ENCODE assay signal across 11 mouse cellular contexts in the genomic region with DNA sequence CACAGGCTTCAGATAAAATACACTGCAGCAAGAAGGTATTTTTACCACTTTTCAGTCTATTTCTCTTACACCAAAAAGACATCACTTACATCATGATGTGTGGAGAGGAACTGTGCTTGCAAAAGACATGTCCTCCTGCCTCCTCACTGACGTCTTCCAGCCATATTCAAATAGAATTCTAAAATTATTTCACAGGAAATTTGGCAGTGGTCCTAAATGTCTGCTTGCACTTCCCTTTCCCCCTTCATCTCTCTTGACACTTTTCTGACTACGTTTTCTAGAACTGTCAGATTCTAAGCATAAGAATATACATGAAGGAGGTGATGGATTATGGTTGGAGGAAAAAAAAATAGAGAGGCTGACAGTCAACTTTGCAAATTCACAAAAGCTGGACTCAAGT. TPM values are rescaled to one million over a fixed set of nuclear protein-coding genes. Genes with fewer than 3 reads are reported as not detected.
DNase-seq lines count a peak whose midpoint lies in the region; ATAC-seq and TF ChIP-seq lines count a peak whose summit lies in the region.
"Had no signal": no experiment of that assay in that cellular context is flagged by ENCODE, and none has a peak within 500 bp of the region (broad histone marks: within the 10 kb centered on the region; RNA-seq: fewer than 3 reads in every experiment).

No protein-coding gene starts in this region.

- H3K4me1 ChIP-seq in kidney, postnatal 0 days (replicated peaks; ENCODE audit: insufficient read depth, low read length): 0 out of 2 replicates have a peak, but pooled peaks cover 8% of the 10 kb centered on the region
- peaks cover 26% of the 10 kb centered on the region for H3K4me1 ChIP-seq in forebrain, postnatal 0 days (ENCODE audit: insufficient read depth)
- peaks cover 39% of the 10 kb centered on the region for H3K4me1 ChIP-seq in midbrain, embryonic 16.5 days (ENCODE audit: control insufficient read depth, insufficient read depth, low read length)
- peaks cover 33% of the 10 kb centered on the region for H3K4me1 ChIP-seq in limb, embryonic 10.5 days
- H3K4me1 ChIP-seq: intestine, embryonic 15.5 days had no signal

- H3K27me3 ChIP-seq in kidney, postnatal 0 days (ENCODE audit: insufficient read depth, low read length): no peaks in the 10 kb centered on the region
- H3K27me3 ChIP-seq in forebrain, postnatal 0 days (ENCODE audit: insufficient read depth, low read length): no peaks in the 10 kb centered on the region
- no peaks in the 10 kb centered on the region for H3K27me3 ChIP-seq in midbrain, embryonic 16.5 days (ENCODE audit: control insufficient read depth, insufficient read depth, low read depth, low read length)
- no peaks in the 10 kb centered on the region for H3K27me3 ChIP-seq in limb, embryonic 10.5 days (ENCODE audit: low read depth, poor library complexity, severe bottlenecking)
- H3K27me3 ChIP-seq: heart, embryonic 12.5 days; intestine, embryonic 15.5 days had no signal

- H3K36me3 ChIP-seq in kidney, postnatal 0 days (ENCODE audit: insufficient read depth, low read length): no peaks in the 10 kb centered on the region
- peaks cover 8% of the 10 kb centered on the region for H3K36me3 ChIP-seq in forebrain, postnatal 0 days (ENCODE audit: insufficient read depth)
- H3K36me3 ChIP-seq in midbrain, embryonic 16.5 days (ENCODE audit: control insufficient read depth, insufficient read depth, low read length): no peaks in the 10 kb centered on the region
- peaks cover 76% of the 10 kb centered on the region for H3K36me3 ChIP-seq in limb, embryonic 10.5 days
- H3K36me3 ChIP-seq: heart, embryonic 12.5 days; intestine, embryonic 15.5 days had no signal

- WGBS in kidney, postnatal 0 days: 48% methylated on average over 2 of the region's 2 CpGs
- 18% methylated on average over 2 of the region's 2 CpGs for WGBS in forebrain, postnatal 0 days
- WGBS in midbrain, embryonic 16.5 days: 37% methylated on average over 2 of the region's 2 CpGs
- WGBS in limb, embryonic 10.5 days: 76% methylated on average over 2 of the region's 2 CpGs

- DNase-seq in kidney, postnatal 0 days (ENCODE audit: low spot score): peak; percentile 52
- DNase-seq in kidney, postnatal 10 days: no peak
- DNase-seq in brain, embryonic 18.5 days (ENCODE audit: low read depth, low spot score): peak; percentile 67
- DNase-seq in forebrain, postnatal 0 days: peak; percentile 68
- no peak for DNase-seq in spleen, postnatal 36 days (ENCODE audit: low spot score in 2 of 2)
- DNase-seq in limb, embryonic 10.5 days (ENCODE audit: low spot score): no peak
- DNase-seq: thymus, postnatal 36 days had no signal

- ATAC-seq in kidney, postnatal 0 days (replicated peaks; ENCODE audit: low FRiP score, low read depth): no peak
- ATAC-seq in forebrain, postnatal 0 days: peak; percentile 70
- ATAC-seq in midbrain, embryonic 16.5 days: no peak
- ATAC-seq: intestine, embryonic 15.5 days; lung, postnatal 0 days had no signal

- H3K27ac ChIP-seq in kidney, postnatal 0 days: 0 out of 2 replicates have a peak overlapping the region, but pooled peaks have one; percentile 60
- H3K27ac ChIP-seq in forebrain, postnatal 0 days (ENCODE audit: low read depth, low read length): peak overlapping the region; percentile 74
- H3K27ac ChIP-seq in midbrain, embryonic 16.5 days (ENCODE audit: low read length): peak overlapping the region; percentile 65
- no peak overlapping the region for H3K27ac ChIP-seq in limb, embryonic 10.5 days
- H3K27ac ChIP-seq: intestine, embryonic 15.5 days had no signal

- no peak overlapping the region for H3K4me2 ChIP-seq in kidney, postnatal 0 days (ENCODE audit: low read length)
- H3K4me2 ChIP-seq in forebrain, postnatal 0 days (ENCODE audit: low read depth): no peak overlapping the region
- H3K4me2 ChIP-seq in midbrain, embryonic 16.5 days (ENCODE audit: low read length): no peak overlapping the region
- H3K4me2 ChIP-seq: heart, embryonic 12.5 days; intestine, embryonic 15.5 days had no signal

- TF ChIP-seq CTCF in kidney, postnatal 0 days (IDR thresholded peaks at IDR 0.05; ENCODE audit: low read depth): no peak
- no peak for TF ChIP-seq CTCF in forebrain, postnatal 0 days (IDR thresholded peaks at IDR 0.05; ENCODE audit: low read depth)

- H3K4me3 ChIP-seq in kidney, postnatal 0 days (replicated peaks; ENCODE audit: low read depth, low read length): no peak overlapping the region
- H3K4me3 ChIP-seq in forebrain, postnatal 0 days (ENCODE audit: low read depth, low read length): no peak overlapping the region
- H3K4me3 ChIP-seq in midbrain, embryonic 16.5 days (ENCODE audit: low read depth, low read length): no peak overlapping the region
- no peak overlapping the region for H3K4me3 ChIP-seq in limb, embryonic 10.5 days
- H3K4me3 ChIP-seq: heart, embryonic 12.5 days; intestine, embryonic 15.5 days had no signal

- H3K9ac ChIP-seq in kidney, postnatal 0 days (ENCODE audit: low read depth, low read length): no peak overlapping the region
- no peak overlapping the region for H3K9ac ChIP-seq in forebrain, postnatal 0 days
- no peak overlapping the region for H3K9ac ChIP-seq in midbrain, embryonic 16.5 days (ENCODE audit: low read depth, low read length)
- H3K9ac ChIP-seq: heart, embryonic 12.5 days; intestine, embryonic 15.5 days had no signal

- no peaks in the 10 kb centered on the region for H3K9me3 ChIP-seq in kidney, postnatal 0 days (replicated peaks; ENCODE audit: low read length)
- no peaks in the 10 kb centered on the region for H3K9me3 ChIP-seq in forebrain, postnatal 0 days (ENCODE audit: low read length)
- H3K9me3 ChIP-seq in midbrain, embryonic 16.5 days (replicated peaks; ENCODE audit: control insufficient read depth, low read length, poor library complexity, severe bottlenecking): no peaks in the 10 kb centered on the region
- no peaks in the 10 kb centered on the region for H3K9me3 ChIP-seq in limb, embryonic 10.5 days (replicated peaks)
- H3K9me3 ChIP-seq: heart, embryonic 12.5 days; intestine, embryonic 15.5 days had no signal

RNA-seq across cellular contexts. Expression of gene Ptn, which starts 33.0 kb away (rescaled TPM):
- polyA plus RNA-seq in kidney, postnatal 0 days (2015; fragmentation: Nextera tagmentation; extraction: Ambion mirVana): 449 and 471 TPM in 2 replicates
- 598 and 696 TPM in 2 replicates for total RNA-seq in forebrain, postnatal 0 days (2014; rRNA removed)
- 916 and 1,048 TPM in 2 replicates for polyA plus RNA-seq in forebrain, postnatal 0 days (2015; fragmentation: Nextera tagmentation; extraction: Ambion mirVana)
- polyA plus RNA-seq in midbrain, embryonic 16.5 days (2015; fragmentation: Nextera tagmentation; extraction: Ambion mirVana): 861 and 866 TPM in 2 replicates
- polyA plus RNA-seq in limb, embryonic 10.5 days (2016; fragmentation: Nextera tagmentation; extraction: Ambion mirVana): 587 and 597 TPM in 2 replicates

Comparison
In these comparisons a context has a peak if more than half of its experiments do, and no peak if none do; other contexts are left out.
1. DNase-seq: peak in kidney, postnatal 0 days (single experiment), brain, embryonic 18.5 days (single experiment) and forebrain, postnatal 0 days (single experiment); none in kidney, postnatal 10 days (single experiment), spleen, postnatal 36 days (0 of 2) and limb, embryonic 10.5 days (single experiment).